Mouse (Mus musculus): Measurements from ENCODE around the gene Zfp1.

Gene Zfp1

GRCm38 (mm10) chr8:111713291-111713690, 70.1 kb downstream of the Zfp1 start:
- DNase-seq (ENCODE audit: extremely low read depth, low read depth): no peak

DNA sequence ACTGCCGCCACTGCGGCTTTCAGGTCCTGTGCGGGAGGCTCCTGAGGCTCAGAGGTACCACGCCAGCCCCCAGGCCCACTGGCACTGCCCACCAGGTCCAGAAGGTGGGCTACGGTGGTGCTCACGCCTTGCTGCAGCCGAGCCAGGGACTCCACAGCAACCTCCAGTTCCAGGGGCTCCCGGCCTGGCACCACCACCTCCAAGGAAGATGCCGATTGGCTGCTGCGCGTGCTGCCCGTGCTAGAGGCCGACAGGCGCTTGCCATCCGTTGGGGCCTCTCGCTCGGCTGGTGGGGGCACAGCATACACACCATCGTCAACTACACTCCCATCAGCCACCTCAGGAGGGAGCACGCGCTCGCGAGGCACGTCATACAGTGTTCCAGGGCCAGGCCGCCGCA, 70.6 kb downstream of the Zfp1 start:
- no peak for DNase-seq (ENCODE audit: extremely low read depth, low read depth)

GRCm38 (mm10) chr8:111714295-111714694, 71.1 kb downstream of the Zfp1 start:
- no peak for DNase-seq (ENCODE audit: extremely low read depth, low read depth)

DNA sequence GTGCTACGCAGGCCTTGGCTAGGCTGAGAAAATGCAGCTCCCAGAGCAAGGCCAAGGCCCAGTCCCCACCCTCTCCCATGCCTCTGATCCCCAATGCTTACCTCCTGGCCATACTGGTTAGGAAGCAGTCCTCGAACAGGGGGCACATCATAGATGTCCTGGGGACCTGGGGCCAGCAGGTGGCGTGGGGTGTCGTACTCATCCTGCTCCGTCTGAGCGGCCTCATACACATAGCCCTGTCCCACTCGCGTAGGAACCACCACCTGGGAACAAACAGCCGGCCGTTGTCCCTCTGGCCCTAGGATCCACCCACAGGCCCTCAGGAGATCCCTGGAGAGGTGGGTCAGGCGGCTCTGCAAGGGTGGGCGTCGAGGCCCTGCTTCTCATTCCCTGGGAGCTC, 72.3 kb downstream of the Zfp1 start:
- DNase-seq (ENCODE audit: extremely low read depth, low read depth): no peak

DNA sequence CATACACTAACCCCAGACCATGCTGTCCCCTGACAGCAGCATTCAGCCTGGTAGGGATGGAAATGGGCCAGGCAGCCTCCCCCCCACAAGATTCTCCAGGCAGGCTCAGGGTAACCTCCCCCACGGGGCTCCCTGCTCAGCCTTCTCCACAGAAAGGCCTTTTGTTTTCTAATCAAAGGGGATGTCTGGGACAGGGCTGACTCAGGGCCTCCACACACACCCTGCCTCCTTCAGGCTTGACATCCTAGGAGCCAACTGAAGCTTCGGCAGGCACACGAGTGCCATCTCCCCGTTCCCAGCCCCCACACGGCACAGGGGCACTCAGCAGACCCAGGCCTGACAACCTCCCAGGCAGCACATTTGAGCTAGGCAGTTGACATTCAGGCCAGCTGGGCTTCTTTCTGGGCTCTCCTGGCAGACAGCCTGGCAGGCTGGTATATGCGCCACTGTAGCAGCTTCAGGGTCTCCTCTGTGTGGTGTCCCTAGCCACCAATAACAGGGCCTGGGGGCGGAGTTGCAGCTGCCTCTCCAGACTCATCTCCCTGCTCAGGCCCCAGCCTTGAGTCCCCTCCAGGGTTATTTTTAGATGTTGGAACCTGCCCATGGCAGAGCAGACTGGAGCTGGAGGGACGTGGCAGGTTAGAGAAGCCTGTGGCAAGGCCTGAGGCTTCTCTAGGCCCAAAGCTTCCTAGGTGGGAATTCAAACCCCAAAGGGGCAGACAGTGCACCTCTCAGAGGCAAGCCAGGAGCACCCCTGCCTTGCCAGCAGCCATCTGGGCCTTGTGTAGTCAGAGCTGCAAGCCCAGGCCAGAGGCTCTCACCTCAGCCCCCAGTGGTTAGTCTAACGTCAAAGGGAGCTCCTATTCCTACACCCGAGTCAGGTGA, 73.6 kb downstream of the Zfp1 start:
- no peak for DNase-seq (ENCODE audit: extremely low read depth, low read depth)

GRCm38 (mm10) chr8:111717488-111717792, 74.2 kb downstream of the Zfp1 start:
- DNase-seq (ENCODE audit: extremely low read depth, low read depth): no peak

GRCm38 (mm10) chr8:111717866-111718265, 74.7 kb downstream of the Zfp1 start:
- no peak for DNase-seq (ENCODE audit: extremely low read depth, low read depth)

DNA sequence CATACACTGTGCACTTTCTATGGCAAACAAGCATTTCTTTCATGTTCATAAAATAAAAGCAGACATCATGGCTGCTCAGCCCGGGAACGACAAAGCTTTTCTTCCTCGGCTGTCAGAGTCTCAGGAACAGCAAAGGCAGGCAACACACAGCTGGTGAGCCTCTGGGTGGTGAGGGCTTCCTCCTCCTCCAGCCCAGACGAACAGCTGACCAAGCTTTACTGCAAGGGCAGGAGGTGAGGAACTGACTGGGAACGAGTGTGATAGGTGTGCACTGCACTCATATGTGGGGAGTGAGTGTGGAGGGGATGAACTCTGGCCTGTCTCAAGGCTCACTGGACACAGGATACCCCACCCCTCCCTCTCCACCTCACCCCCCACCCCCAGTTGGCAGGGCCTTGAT, 75.7 kb downstream of the Zfp1 start:
- no peak for DNase-seq (ENCODE audit: extremely low read depth, low read depth)

DNA sequence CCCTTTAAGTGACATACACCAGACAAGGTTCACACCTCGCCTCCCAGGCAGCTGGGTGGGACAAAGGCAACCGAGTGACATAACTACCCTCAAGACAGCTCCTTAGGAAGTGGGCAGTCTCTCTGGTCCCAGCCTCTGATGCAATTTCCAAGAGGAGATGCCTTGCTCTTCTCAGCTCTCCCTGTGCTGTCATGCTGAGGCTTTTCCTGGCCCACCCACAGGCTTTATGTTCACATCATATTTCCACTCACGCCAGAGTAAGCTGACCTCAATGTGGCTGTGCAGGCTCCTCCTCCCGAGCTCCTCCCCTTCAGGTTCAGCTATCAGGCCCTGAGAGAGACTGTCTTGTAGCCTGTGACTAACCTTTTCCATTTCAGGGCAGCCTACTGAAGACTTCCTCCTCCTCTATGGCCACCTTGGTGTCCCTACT, 76.9 kb downstream of the Zfp1 start:
- DNase-seq (ENCODE audit: extremely low read depth, low read depth): no peak

Data from MEL-GATA-1-ER (cell line).